Mouse (Mus musculus) 3134 (cell line): ENCODE data around the gene Jpt1.
"Not testable (repeated sequence)": the region's sequence is repeated elsewhere in the genome, so short reads cannot be mapped to it uniquely, and the experiment has no call there.

Experiments used
- DNase-seq: peaks from one replicate; pipeline ENCODE4 v3.0.0-alpha.2; 2011; ENCODE audit warnings: low spot score; ENCODE audit not compliant: insufficient read length; ENCODE audit errors: extremely low read depth

Jpt1 gene

DNA sequence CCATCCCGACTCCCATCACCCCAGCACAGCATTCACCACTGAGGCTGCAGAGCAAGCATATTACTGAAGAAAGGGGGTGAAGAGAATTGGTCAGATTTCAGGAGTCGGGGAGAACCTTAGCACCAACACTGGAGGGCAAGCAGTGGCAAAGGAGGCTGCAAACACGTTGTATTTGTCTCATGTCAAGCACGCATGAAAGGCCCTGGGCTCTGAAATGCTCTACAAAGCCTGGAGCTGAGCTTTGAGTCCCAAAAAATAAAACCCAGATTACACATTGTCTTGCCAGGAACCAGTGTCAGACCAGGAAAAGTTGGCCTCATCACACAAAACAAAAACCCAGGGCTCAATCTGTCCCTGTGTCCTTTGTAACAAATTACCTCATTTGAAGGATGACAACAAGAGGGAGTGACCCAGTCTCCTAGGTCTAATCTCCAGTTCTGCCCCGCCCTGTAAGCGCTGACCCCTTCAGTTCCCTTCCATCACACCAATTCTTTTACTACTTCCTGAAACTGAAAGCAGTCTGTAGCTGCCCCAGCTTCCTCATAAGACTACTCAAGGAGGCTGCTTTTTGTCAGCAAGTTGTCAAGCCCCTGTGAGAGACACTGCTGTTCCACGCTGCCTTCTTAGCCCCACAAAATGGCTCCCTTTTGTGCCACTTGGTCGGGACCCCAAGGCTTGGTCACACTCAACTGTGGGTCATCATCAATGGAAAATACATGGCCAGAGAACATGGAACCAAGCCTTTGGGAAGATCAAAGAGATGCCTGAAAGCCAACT is 1.6 kb downstream of the Jpt1 start:
- DNase-seq, result no peak

DNA sequence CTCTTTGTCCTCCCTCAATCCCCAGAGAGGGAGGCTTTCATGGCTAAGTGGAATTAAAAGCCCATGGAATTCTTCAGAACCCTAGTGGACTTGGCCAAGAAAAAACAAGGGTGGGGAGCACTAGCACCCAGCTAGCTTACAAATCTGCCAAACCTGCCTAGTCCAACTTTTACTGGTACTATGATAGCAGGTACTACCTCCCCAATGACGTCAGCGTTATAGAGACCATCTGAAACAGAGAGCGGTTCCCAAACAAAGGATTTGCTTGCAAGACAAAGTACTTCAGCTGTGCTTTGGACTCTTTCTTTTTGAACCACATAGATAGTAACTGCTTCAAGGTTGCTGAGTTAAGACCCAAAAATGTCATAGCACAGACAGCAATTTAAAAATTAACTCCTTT is 2.2 kb downstream of the Jpt1 start:
- DNase-seq, result no peak

DNA sequence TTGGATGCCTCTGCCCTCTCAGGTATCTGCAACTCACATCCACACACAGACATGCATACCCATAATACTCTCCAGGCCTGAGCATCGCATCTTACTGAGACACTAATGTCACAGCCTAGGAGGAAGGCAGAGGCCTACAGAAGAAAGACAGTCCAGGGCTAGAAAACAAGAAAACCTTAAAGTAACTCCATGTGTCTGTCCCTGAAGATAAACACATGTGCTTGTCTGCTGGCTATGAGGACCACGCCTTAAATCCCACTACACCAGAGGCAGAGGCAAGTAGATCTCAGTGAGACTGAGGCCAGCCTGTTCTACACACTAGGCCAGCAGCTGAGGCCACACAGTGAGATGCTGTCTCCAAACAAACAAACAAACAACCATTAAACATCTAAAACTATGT is 3.1 kb downstream of the Jpt1 start:
- DNase-seq, result no peak

- DNase-seq, result no peak
These were observed 3.7 kb downstream of the Jpt1 start for GRCm38 (mm10) chr11:115510507-115510888.

DNA sequence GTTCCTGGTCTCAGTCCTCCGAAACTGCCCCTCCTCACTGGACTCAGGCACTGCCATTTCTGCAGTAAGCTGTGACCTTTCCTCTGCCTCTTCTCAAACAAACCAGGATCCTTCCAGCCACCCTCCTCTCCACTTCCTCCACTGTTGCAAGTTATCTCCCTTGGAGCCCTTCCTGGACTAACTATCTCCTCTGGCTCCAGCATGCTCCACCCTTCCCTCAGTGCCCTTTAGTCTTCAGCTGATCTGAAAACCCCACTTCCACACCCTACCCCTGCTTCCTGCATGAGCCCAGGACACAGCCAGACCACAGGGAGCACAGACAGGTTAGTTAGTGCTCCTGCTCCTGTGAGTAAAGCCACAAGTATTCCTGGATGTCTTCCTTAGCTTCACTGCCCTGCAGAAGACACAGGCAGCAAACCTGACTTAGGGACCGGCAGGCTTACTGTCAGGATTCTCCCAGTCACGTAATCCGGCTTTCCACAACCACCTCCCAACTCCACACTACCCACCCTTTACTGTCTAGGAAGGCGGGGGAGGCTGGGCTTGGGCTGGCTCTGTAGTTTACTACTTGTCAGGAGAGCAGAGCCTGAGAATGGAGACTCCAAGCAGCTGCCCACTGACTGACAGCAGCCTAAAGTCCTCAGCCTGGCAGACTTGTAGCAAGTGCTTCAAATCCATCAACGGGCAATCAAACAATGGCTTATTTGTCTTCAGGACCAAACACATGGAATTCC is 4.2 kb downstream of the Jpt1 start:
- peak; percentile 34 for DNase-seq

- DNase-seq, result no peak
These were observed 6.1 kb downstream of the Jpt1 start for GRCm38 (mm10) chr11:115508061-115508460.

- no peak for DNase-seq
These were observed 7.6 kb downstream of the Jpt1 start for GRCm38 (mm10) chr11:115506586-115506985.

DNA sequence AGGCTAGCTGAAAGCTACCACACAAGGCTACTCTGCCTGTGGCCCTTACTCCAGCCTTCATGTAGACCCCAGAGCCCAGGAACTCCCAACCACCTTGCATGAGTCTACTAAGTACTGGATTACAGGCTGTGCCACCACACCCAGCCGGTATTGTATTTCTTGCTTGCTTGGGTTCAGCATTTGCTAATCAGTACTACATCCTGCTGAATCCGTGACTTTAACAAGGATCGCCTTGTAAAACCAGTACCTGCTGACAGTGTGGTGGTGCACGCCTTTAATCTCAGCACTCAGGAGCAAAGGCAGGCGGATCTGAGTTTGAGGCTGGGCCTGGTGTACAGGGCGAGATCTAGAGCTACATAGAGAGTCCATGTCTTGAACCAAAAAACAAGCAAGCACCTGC is 11.6 kb downstream of the Jpt1 start:
- DNase-seq, result no peak

- not testable (repeated sequence) for DNase-seq
These were observed 17.6 kb downstream of the Jpt1 start for GRCm38 (mm10) chr11:115496559-115496958.

GRCm38 (mm10) chr11:115492387-115492786 is 21.8 kb downstream of the Jpt1 start:
- no peak for DNase-seq

GRCm38 (mm10) chr11:115491356-115492083 is 22.7 kb downstream of the Jpt1 start, which contains the start of gene Nt5c:
Nt5c (minus strand) TSS chr11:115491862.
- DNase-seq, result peak; percentile 87

GRCm38 (mm10) chr11:115490441-115491355 is 23.5 kb downstream of the Jpt1 start:
- DNase-seq, result no peak

DNA sequence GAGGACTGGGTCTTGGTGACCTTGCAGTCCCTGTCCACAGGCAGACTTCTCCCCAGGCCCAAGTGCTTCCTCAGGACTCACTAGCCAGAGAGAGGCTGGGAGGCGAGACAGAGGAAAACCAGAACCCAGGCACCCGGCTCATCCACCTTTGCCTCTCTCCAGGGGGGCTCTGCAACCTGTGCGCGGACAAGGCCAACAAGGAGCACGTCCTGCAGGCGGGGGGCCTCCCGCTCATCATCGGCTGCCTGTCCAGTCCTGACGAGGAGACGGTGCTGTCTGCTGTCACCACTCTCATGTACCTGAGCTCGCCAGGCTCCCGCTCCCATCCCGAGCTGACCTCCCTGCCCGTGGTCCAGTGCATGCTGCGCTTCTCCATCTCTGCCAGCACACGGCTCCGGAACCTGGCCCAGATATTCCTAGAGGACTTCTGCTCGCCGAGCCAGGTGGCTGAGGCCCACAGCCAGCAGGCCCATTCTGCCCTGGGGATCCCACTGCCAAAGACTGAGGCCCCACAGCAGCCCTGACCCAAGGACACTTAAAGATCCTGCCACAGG is 25.6 kb downstream of the Jpt1 start:
- DNase-seq, result no peak

GRCm38 (mm10) chr11:115485155-115485554 is 29.0 kb downstream of the Jpt1 start:
- DNase-seq, result no peak

GRCm38 (mm10) chr11:115483726-115484125 is 30.5 kb downstream of the Jpt1 start:
- no peak for DNase-seq

- no peak for DNase-seq
These were observed 30.9 kb downstream of the Jpt1 start for GRCm38 (mm10) chr11:115483278-115483677.

DNA sequence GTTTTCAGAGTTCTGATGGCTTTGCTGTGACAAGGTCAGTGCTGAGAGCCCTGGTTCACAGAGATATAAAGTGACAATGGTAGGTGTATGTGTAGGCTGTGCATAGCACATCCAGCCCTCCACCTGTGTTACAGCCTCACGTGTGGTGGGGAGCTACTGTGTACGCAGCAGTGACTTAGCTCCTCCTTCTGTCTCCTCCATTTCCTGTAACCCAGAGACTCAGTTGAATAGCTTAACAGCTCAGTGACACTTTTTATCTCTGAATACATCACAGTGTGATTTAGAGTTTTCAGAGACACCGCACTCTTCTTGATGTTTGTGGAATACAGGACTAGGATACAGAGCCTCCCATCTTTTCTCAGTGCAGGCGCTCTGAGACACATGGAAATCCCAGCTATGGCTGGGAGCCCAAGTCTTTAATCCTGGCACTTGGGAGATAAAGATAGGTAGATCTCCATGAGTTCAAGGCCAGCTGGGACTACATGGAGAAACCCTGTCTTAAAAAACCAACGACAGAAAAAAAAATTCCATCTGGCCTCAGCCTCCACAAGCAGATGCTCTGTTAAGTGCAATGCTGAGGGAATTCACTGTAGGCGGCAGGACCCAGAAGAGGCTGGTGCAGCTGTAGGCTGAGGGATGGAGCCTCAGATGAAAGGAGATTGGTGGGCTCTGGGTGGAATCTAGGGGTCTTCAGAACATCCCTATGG is 32.5 kb downstream of the Jpt1 start:
- DNase-seq, result no peak

GRCm38 (mm10) chr11:115478296-115478938 is 35.8 kb downstream of the Jpt1 start:
- no peak for DNase-seq

DNA sequence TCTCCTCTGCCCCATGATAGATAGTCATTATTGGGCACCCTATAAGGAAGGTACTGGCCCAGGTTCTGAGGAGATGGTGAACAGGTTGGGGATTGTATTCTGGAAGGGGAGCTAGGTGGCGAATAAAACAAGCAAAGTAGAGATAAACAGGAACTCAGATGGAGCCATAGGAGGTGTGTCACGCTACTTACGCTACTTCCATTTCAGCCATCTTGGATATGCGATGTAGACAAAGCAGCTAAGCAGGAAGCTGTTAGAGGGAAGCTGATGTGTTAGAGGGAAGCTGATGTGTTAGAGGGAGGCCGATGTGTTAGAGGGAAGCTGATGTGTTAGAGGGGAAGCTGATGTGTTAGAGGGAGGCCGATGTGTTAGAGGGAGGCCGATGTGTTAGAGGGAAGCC is 36.8 kb downstream of the Jpt1 start:
- not testable (repeated sequence) for DNase-seq
